Mouse (Mus musculus) olfactory bulb, adult 2 months (tissue): ENCODE results near the gene Cdc40.

Experiments
- CTCF ChIP-seq: fragments of 200-500 bp; IDR thresholded peaks from 2 replicates; pipeline ENCODE4 v1.5.1; 2012; ENCODE audit warnings: low read depth, mild to moderate bottlenecking, low read length, moderate library complexity; ENCODE audit not compliant: insufficient read depth
- POLR2A ChIP-seq: fragments of 200-500 bp; IDR thresholded peaks from 2 replicates; pipeline ENCODE4 v1.6.1; 2012; ENCODE audit warnings: mild to moderate bottlenecking, low read depth, low read length, moderate library complexity; ENCODE audit not compliant: insufficient read depth

GRCm38 (mm10) chr10:40887316-40887715, 4.2 kb upstream of the Cdc40 start:
- TF ChIP-seq CTCF (no peak), POLR2A (no peak)
